Mouse (Mus musculus): Measurements from ENCODE around the gene Foxn3. TPM values are rescaled to one million over a fixed set of nuclear protein-coding genes. Genes with fewer than 3 reads are reported as not detected.
A peak's percentile ranks its signal among the peaks of the same experiment; 100 is the strongest.

Foxn3 gene
- total RNA-seq, 4 experiments from 2014 or later, result 65.0 to 85.5 (median 81.2) TPM

GRCm38 (mm10) chr12:99412496-99412895, 150.9 kb downstream of the Foxn3 start:
- DNase-seq, result no peak

GRCm38 (mm10) chr12:99412034-99412433, 151.3 kb downstream of the Foxn3 start:
- no peak for DNase-seq

GRCm38 (mm10) chr12:99408651-99409050, 154.7 kb downstream of the Foxn3 start:
- no peak for DNase-seq

GRCm38 (mm10) chr12:99408089-99408488, 155.3 kb downstream of the Foxn3 start:
- DNase-seq, result no peak

- DNase-seq, result no peak
Observed at GRCm38 (mm10) chr12:99407318-99407716, 156.1 kb downstream of the Foxn3 start.

GRCm38 (mm10) chr12:99406697-99407317, 156.6 kb downstream of the Foxn3 start:
- no peak for DNase-seq

- DNase-seq, result no peak
Observed at GRCm38 (mm10) chr12:99406254-99406653, 157.1 kb downstream of the Foxn3 start.

GRCm38 (mm10) chr12:99405401-99405800, 158.0 kb downstream of the Foxn3 start:
- DNase-seq, result no peak

- no peak for DNase-seq
Observed at GRCm38 (mm10) chr12:99403004-99403403, 160.4 kb downstream of the Foxn3 start.

GRCm38 (mm10) chr12:99400907-99401306, 162.5 kb downstream of the Foxn3 start:
- no peak for DNase-seq

- DNase-seq, result no peak
Observed at GRCm38 (mm10) chr12:99399575-99399974, 163.8 kb downstream of the Foxn3 start.

- DNase-seq, result no peak
Observed at GRCm38 (mm10) chr12:99396461-99396860, 166.9 kb downstream of the Foxn3 start.

GRCm38 (mm10) chr12:99395082-99395481, 168.3 kb downstream of the Foxn3 start:
- DNase-seq, result peak; percentile 55

GRCm38 (mm10) chr12:99394676-99395075, 168.7 kb downstream of the Foxn3 start:
- no peak for DNase-seq

GRCm38 (mm10) chr12:99393867-99394630, 169.3 kb downstream of the Foxn3 start:
- no peak for DNase-seq

- DNase-seq, result peak; percentile 86
Observed at GRCm38 (mm10) chr12:99392944-99393866, 170.2 kb downstream of the Foxn3 start.

GRCm38 (mm10) chr12:99391942-99392880, 171.2 kb downstream of the Foxn3 start:
- peak; percentile 99 for DNase-seq

- DNase-seq, result no peak
Observed at GRCm38 (mm10) chr12:99390429-99390828, 173.0 kb downstream of the Foxn3 start.

GRCm38 (mm10) chr12:99389244-99389643, 174.1 kb downstream of the Foxn3 start:
- DNase-seq, result no peak

GRCm38 (mm10) chr12:99385897-99386834, 177.2 kb downstream of the Foxn3 start:
- no peak for DNase-seq

- no peak for DNase-seq
Observed at GRCm38 (mm10) chr12:99385073-99385472, 178.3 kb downstream of the Foxn3 start.
